Mouse (Mus musculus): ENCODE results near the gene Iars2. TPM values are rescaled to one million over a fixed set of nuclear protein-coding genes. Genes with fewer than 3 reads are reported as not detected.
"Not testable (repeated sequence)": the region's sequence is repeated elsewhere in the genome, so short reads cannot be mapped to it uniquely, and the experiment has no call there.

Iars2 gene
- polyA plus RNA-seq, 1 experiment from 2014 or later = 31.4 TPM

DNA sequence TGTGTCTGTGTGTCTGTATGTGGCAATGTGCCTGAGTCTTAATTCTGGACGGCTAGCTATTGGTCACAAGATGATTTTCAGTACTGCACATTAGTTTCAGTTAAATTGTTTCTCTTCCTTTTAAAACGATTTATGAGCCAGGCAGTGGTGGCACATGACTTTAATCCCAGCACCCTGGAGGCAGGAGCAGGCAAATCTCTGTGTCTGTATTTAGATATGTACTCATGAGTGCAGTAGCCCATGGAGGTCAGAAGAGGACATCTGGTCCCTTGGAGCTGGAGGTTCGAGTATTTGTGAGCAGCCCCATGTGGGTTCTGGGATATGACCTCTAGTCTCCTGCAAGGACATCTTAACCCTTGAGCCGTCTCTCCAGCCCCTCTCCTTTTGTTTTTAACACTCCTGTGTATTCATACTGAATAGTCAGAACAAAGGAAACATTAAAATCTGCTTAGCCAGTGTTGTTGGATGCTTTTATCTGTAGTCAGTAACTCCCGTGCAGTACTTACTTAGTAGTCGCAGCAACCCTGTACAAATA is 6.1 kb upstream of the Iars2 start:
- Histone ChIP-seq H3K27me3 (ENCODE audit: insufficient read depth, low read length) (no peaks in the 10 kb centered on the region), H3K27ac (no peak overlapping the region), H3K4me1 (replicated peaks; ENCODE audit: insufficient read depth, low read length) (peaks cover 10% of the 10 kb centered on the region; the same call in 1 of the 2 replicates), H3K36me3 (ENCODE audit: insufficient read depth, low read length) (peaks cover 8% of the 10 kb centered on the region; the same call in 1 of the 2 replicates), H3K9ac (ENCODE audit: low read depth, low read length) (no peak overlapping the region), H3K4me2 (ENCODE audit: low read length) (no peak overlapping the region), H3K9me3 (replicated peaks; ENCODE audit: low read length) (no peaks in the 10 kb centered on the region), H3K4me3 (replicated peaks; ENCODE audit: low read depth, low read length) (no peak overlapping the region)
- no peak for ATAC-seq (replicated peaks; ENCODE audit: low FRiP score, low read depth)
- no peak for DNase-seq (ENCODE audit: low spot score)
- 67% methylated on average over 6 of the region's 6 CpGs for WGBS
- no peak for TF ChIP-seq CTCF (IDR thresholded peaks at IDR 0.05; ENCODE audit: low read depth)

- Histone ChIP-seq H3K36me3 (ENCODE audit: insufficient read depth, low read length) (peaks cover 6% of the 10 kb centered on the region; the same call in 1 of the 2 replicates), H3K4me3 (replicated peaks; ENCODE audit: low read depth, low read length) (no peak overlapping the region), H3K4me1 (replicated peaks; ENCODE audit: insufficient read depth, low read length) (peaks cover 10% of the 10 kb centered on the region; the same call in 1 of the 2 replicates), H3K9me3 (replicated peaks; ENCODE audit: low read length) (no peaks in the 10 kb centered on the region), H3K27me3 (ENCODE audit: insufficient read depth, low read length) (no peaks in the 10 kb centered on the region), H3K27ac (no peak overlapping the region), H3K4me2 (ENCODE audit: low read length) (no peak overlapping the region), H3K9ac (ENCODE audit: low read depth, low read length) (no peak overlapping the region)
- TF ChIP-seq CTCF (IDR thresholded peaks at IDR 0.05; ENCODE audit: low read depth) = no peak
- no peak for ATAC-seq (replicated peaks; ENCODE audit: low FRiP score, low read depth)
- no peak for DNase-seq (ENCODE audit: low spot score)
- WGBS = 81% methylated on average over 4 of the region's 4 CpGs
These were observed 4.9 kb upstream of the Iars2 start for GRCm38 (mm10) chr1:185334136-185334535.

DNA sequence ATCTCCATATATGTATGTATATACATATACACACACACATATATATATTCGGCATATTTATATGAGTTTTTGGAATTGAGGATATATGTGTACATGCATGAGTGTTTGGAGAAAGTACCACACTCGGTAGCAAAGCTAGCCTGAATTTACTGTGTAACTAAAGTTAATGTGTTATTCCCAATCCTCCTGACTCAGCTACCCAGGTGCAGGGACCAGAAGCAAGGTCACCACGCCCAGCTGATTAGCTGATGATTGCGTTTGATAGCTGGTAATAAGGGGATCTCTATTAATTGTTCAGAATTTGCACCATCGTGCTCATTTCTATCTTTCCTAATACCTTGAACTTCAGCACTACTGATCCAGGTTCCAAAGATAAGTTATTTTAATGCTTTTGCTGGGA is 4.5 kb upstream of the Iars2 start:
- peaks cover 4% of the 10 kb centered on the region; the same call in 1 of the 2 replicates for H3K36me3 ChIP-seq (ENCODE audit: insufficient read depth, low read length)
- H3K9ac ChIP-seq (ENCODE audit: low read depth, low read length) = no peak overlapping the region
- H3K27me3 ChIP-seq (ENCODE audit: insufficient read depth, low read length) = no peaks in the 10 kb centered on the region
- 83% methylated on average over 5 of the region's 5 CpGs for WGBS
- peaks cover 10% of the 10 kb centered on the region; the same call in 1 of the 2 replicates for H3K4me1 ChIP-seq (replicated peaks; ENCODE audit: insufficient read depth, low read length)
- no peak for DNase-seq (ENCODE audit: low spot score)
- H3K4me2 ChIP-seq (ENCODE audit: low read length) = peak overlapping the region; percentile 66; the same call in 1 of the 2 replicates
- no peak for TF ChIP-seq CTCF (IDR thresholded peaks at IDR 0.05; ENCODE audit: low read depth)
- H3K27ac ChIP-seq = no peak overlapping the region
- no peak for ATAC-seq (replicated peaks; ENCODE audit: low FRiP score, low read depth)
- no peaks in the 10 kb centered on the region for H3K9me3 ChIP-seq (replicated peaks; ENCODE audit: low read length)
- no peak overlapping the region for H3K4me3 ChIP-seq (replicated peaks; ENCODE audit: low read depth, low read length)

GRCm38 (mm10) chr1:185331983-185332430 is 2.8 kb upstream of the Iars2 start, which contains the start of gene Bpnt1:
Bpnt1 (plus strand) TSS chr1:185332149.
- Histone ChIP-seq H3K36me3 (ENCODE audit: insufficient read depth, low read length) (no peaks in the 10 kb centered on the region), H3K4me2 (ENCODE audit: low read length) (peak within 1 kb of the TSS; percentile 66), H3K9ac (ENCODE audit: low read depth, low read length) (peak within 1 kb of the TSS; percentile 73), H3K9me3 (replicated peaks; ENCODE audit: low read length) (no peaks in the 10 kb centered on the region), H3K4me3 (replicated peaks; ENCODE audit: low read depth, low read length) (peak within 1 kb of the TSS; percentile 54), H3K4me1 (replicated peaks; ENCODE audit: insufficient read depth, low read length) (peaks cover 13% of the 10 kb centered on the region; the same call in 1 of the 2 replicates), H3K27ac (peak within 1 kb of the TSS; percentile 88), H3K27me3 (ENCODE audit: insufficient read depth, low read length) (no peaks in the 10 kb centered on the region)
- peak; percentile 95 for DNase-seq (ENCODE audit: low spot score)
- no peak for TF ChIP-seq CTCF (IDR thresholded peaks at IDR 0.05; ENCODE audit: low read depth)
- WGBS = under 1% methylated on average over 32 of the region's 32 CpGs
- ATAC-seq (replicated peaks; ENCODE audit: low FRiP score, low read depth) = peak; percentile 85

GRCm38 (mm10) chr1:185331364-185331763 is 2.2 kb upstream of the Iars2 start:
- Histone ChIP-seq H3K4me1 (replicated peaks; ENCODE audit: insufficient read depth, low read length) (peaks cover 13% of the 10 kb centered on the region; the same call in 1 of the 2 replicates), H3K4me2 (ENCODE audit: low read length) (peak overlapping the region; percentile 66), H3K4me3 (replicated peaks; ENCODE audit: low read depth, low read length) (peak overlapping the region; percentile 54; the same call in 1 of the 2 replicates), H3K27me3 (ENCODE audit: insufficient read depth, low read length) (no peaks in the 10 kb centered on the region), H3K9me3 (replicated peaks; ENCODE audit: low read length) (no peaks in the 10 kb centered on the region), H3K36me3 (ENCODE audit: insufficient read depth, low read length) (0 out of 2 replicates have a peak, but pooled peaks cover 3% of the 10 kb centered on the region), H3K27ac (no peak overlapping the region), H3K9ac (ENCODE audit: low read depth, low read length) (no peak overlapping the region)
- ATAC-seq (replicated peaks; ENCODE audit: low FRiP score, low read depth) (no peak), DNase-seq (ENCODE audit: low spot score) (no peak)
- peak; percentile 30 for TF ChIP-seq CTCF (IDR thresholded peaks at IDR 0.05; ENCODE audit: low read depth)
- WGBS = 53% methylated on average over 5 of the region's 5 CpGs

DNA sequence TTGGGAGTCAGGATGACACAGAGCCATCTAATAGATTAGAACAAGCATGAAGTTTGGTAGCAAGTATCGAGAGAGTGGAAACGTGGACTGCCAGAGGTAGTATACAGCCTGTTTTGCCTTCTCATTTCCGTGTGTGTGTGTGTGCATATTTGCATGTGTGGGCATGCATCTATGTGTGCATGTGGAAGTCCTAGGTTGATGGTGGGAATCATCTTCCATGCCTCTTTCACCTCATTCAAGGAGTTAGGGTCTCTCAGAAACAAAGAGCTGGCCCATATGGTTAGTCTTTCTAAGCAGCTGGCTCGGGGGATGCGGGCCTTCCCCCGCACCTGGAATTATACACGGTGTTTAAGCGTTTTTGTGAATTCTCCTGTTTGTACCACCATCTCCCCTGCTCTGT is 655 bp upstream of the Iars2 start:
- DNase-seq (ENCODE audit: low spot score) = no peak

GRCm38 (mm10) chr1:185327754-185328345 is 1.3 kb downstream of the Iars2 start:
- DNase-seq (ENCODE audit: low spot score); H3K4me1 ChIP-seq (replicated peaks; ENCODE audit: insufficient read depth, low read length); H3K9me3 ChIP-seq (replicated peaks; ENCODE audit: low read length); H3K27ac ChIP-seq; ATAC-seq (replicated peaks; ENCODE audit: low FRiP score, low read depth); H3K27me3 ChIP-seq (ENCODE audit: insufficient read depth, low read length): not testable (repeated sequence)
- Histone ChIP-seq H3K4me2 (ENCODE audit: low read length) (peak overlapping the region; percentile 69), H3K36me3 (ENCODE audit: insufficient read depth, low read length) (peaks cover 29% of the 10 kb centered on the region), H3K9ac (ENCODE audit: low read depth, low read length) (peak overlapping the region; percentile 86; the same call in 1 of the 2 replicates), H3K4me3 (replicated peaks; ENCODE audit: low read depth, low read length) (peak overlapping the region; percentile 80; the same call in 1 of the 2 replicates)
- 49% methylated on average over 3 of the region's 3 CpGs for WGBS

More for the DNA sequence above, 655 bp upstream of the Iars2 start:
- ATAC-seq (replicated peaks; ENCODE audit: low FRiP score, low read depth) = no peak
- Histone ChIP-seq H3K9me3 (replicated peaks; ENCODE audit: low read length) (no peaks in the 10 kb centered on the region), H3K4me2 (ENCODE audit: low read length) (0 out of 2 replicates have a peak overlapping the region, but pooled peaks have one; percentile 69), H3K27me3 (ENCODE audit: insufficient read depth, low read length) (no peaks in the 10 kb centered on the region), H3K27ac (no peak overlapping the region), H3K9ac (ENCODE audit: low read depth, low read length) (no peak overlapping the region), H3K4me1 (replicated peaks; ENCODE audit: insufficient read depth, low read length) (peaks cover 13% of the 10 kb centered on the region; the same call in 1 of the 2 replicates), H3K4me3 (replicated peaks; ENCODE audit: low read depth, low read length) (no peak overlapping the region), H3K36me3 (ENCODE audit: insufficient read depth, low read length) (peaks cover 15% of the 10 kb centered on the region)
- 96% methylated on average over 8 of the region's 8 CpGs for WGBS
- TF ChIP-seq CTCF (IDR thresholded peaks at IDR 0.05; ENCODE audit: low read depth) = no peak

Measured in kidney, postnatal 0 days (tissue).